Mouse (Mus musculus) sigmoid colon, adult 10 weeks (tissue): ENCODE measurements around the gene Pcsk1. TPM values are rescaled to one million over a fixed set of nuclear protein-coding genes. Genes with fewer than 3 reads are reported as not detected.

Experiments used
- polyA plus RNA-seq: library from polyadenylated mRNA; stranded (reverse); fragments of 350-450 nt; fragmentation: Illumina TruSeq; extraction: RNeasy Lipid Tissue Mini Kit (QIAGEN cat#74804); gene quantifications from one replicate; pipeline ENCODE4 v1.2.3, GENCODE M21; 2014; ENCODE audit warnings: low read depth, low replicate concordance

The Pcsk1 gene
- polyA plus RNA-seq = 21.8 TPM

GRCm38 (mm10) chr13:75089721-75090410 lies at the start of gene Pcsk1:
Gene Pcsk1, plus strand, starts transcription at chr13:75089826.

